Mouse (Mus musculus): ENCODE data around the gene Ptpn14. TPM values are rescaled to one million over a fixed set of nuclear protein-coding genes. Genes with fewer than 3 reads are reported as not detected.

Ptpn14 gene
- 3.3 and 4.3 TPM in 2 replicates for polyA plus RNA-seq (2015; fragmentation: Nextera tagmentation; extraction: Ambion mirVana)

GRCm38 (mm10) chr1:189727884-189728783, at the start of gene Ptpn14:
TSS of gene Ptpn14 (plus strand) at chr1:189728268.

GRCm38 (mm10) chr1:189687654-189688387, 40.2 kb upstream of the Ptpn14 start, which contains the start of gene Cenpf:
TSS of gene Cenpf (minus strand) at chr1:189688086.

GRCm38 (mm10) chr1:189921818-189922592, 193.9 kb downstream of the Ptpn14 start, which contains the start of gene Smyd2:
TSS of gene Smyd2 (minus strand) at chr1:189922363.

Other genes starting within 250 kb of the Ptpn14 start
- 21.5 and 22.2 TPM in 2 replicates for gene Cenpf, start 40.2 kb upstream of the Ptpn14 start, polyA plus RNA-seq (2015; fragmentation: Nextera tagmentation; extraction: Ambion mirVana)
- 57.5 and 79.2 TPM in 2 replicates for gene Smyd2, start 194.1 kb downstream of the Ptpn14 start, polyA plus RNA-seq (2015; fragmentation: Nextera tagmentation; extraction: Ambion mirVana)

All from adrenal gland, postnatal 0 days (tissue).